Mouse (Mus musculus) lung, postnatal 0 days (tissue): ENCODE results near the gene Slc26a3. TPM values are rescaled to one million over a fixed set of nuclear protein-coding genes. Genes with fewer than 3 reads are reported as not detected.
A peak's percentile ranks its signal among the peaks of the same experiment; 100 is the strongest.

ENCODE experiments used
- ATAC-seq: fragments of 200-750 bp; cut with Nextera tagmentation; 2 replicates; pipeline ENCODE4 v1.8.0; 2017; ENCODE audit warnings: moderate library complexity
- DNase-seq: peaks from one replicate; pipeline ENCODE4 v3.0.0-alpha.2; 2016; ENCODE audit warnings: low spot score
- H3K27ac ChIP-seq: fragments of 300-500 bp; sonication (generic); 2 replicates; pipeline ENCODE4 v1.5.1; 2014; ENCODE audit warnings: antibody characterized with exemption, mild to moderate bottlenecking, low read length, mixed read lengths
- H3K27me3 ChIP-seq: fragments of 300-500 bp; sonication (generic); replicated peaks from 2 replicates; pipeline ENCODE4 v1.6.1; 2014; ENCODE audit warnings: low read length, mixed read lengths; ENCODE audit not compliant: insufficient read depth
- H3K36me3 ChIP-seq: fragments of 300-500 bp; sonication (generic); 2 replicates; pipeline ENCODE4 v1.6.1; 2014; ENCODE audit warnings: low read length, mixed read lengths; ENCODE audit not compliant: insufficient read depth
- H3K4me1 ChIP-seq: fragments of 300-500 bp; sonication (generic); 2 replicates; pipeline ENCODE4 v1.6.1; 2014; ENCODE audit warnings: antibody characterized with exemption, low read depth, low read length, mixed read lengths; ENCODE audit not compliant: insufficient read depth
- H3K4me2 ChIP-seq: fragments of 300-500 bp; sonication (generic); replicated peaks from 2 replicates; pipeline ENCODE4 v1.6.1; 2014; ENCODE audit warnings: low read depth, mild to moderate bottlenecking, low read length, moderate library complexity, mixed read lengths
- H3K4me3 ChIP-seq: fragments of 300-500 bp; sonication (generic); 2 replicates; pipeline ENCODE4 v1.5.1; 2014; ENCODE audit warnings: low read depth, low read length
- H3K9ac ChIP-seq: fragments of 300-500 bp; sonication (generic); replicated peaks from 2 replicates; pipeline ENCODE4 v1.6.1; 2014; ENCODE audit warnings: low read depth, mild to moderate bottlenecking
- H3K9me3 ChIP-seq: fragments of 300-500 bp; sonication (generic); 2 replicates; pipeline ENCODE4 v1.6.1; 2016; ENCODE audit warnings: low read length, mixed read lengths
- CTCF ChIP-seq: IDR thresholded peaks from 2 replicates; pipeline ENCODE4 v1.5.1; 2016; ENCODE audit warnings: antibody characterized with exemption, mild to moderate bottlenecking
- EP300 ChIP-seq: IDR thresholded peaks from 2 replicates; pipeline ENCODE4 v1.6.1; 2016; ENCODE audit warnings: antibody characterized with exemption, mild to moderate bottlenecking, control low read depth
- WGBS: fragments of 180-500 bp; shearing (Covaris S2); extraction: QIAGEN DNeasy Blood & Tissue Kit; methylation state at CpG from one replicate; pipeline ENCODE4 v1.1.7; 2014; 5-methylcytosine and 5-hydroxymethylcytosine counted together
- polyA plus RNA-seq: library from polyadenylated mRNA; unstranded; fragments of >200 nt; fragmentation: Nextera tagmentation; extraction: Ambion mirVana; gene quantifications from 2 replicates; pipeline ENCODE4 v1.2.1, GENCODE M21; 2015

The Slc26a3 gene
- polyA plus RNA-seq, 1 experiment from 2014 or later = not detected

DNA sequence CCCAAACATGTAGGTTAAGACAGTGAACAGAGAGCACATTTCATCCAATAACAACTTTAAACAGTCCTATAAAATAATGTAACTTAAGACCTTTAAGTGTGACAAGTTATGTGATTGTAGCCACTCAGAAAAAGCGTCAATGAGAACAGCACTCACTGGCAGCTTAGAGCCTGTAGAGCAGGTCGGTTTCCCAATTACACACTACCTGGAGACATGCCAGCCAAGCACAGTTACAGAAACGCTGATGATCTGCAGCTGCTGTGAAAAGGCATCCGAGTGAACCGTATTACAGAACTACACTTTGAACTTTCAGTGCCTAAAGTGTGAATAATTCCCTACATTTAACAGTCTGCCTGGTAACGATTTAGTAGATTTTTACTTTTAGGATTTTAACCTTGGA is 95.8 kb downstream of the Slc26a3 start:
- peak; percentile 77 for DNase-seq
- Histone ChIP-seq H3K9me3 (no peaks in the 10 kb centered on the region), H3K36me3 (peaks cover 14% of the 10 kb centered on the region; the same call in 1 of the 2 replicates), H3K4me1 (no peaks in the 10 kb centered on the region), H3K4me2 (no peak overlapping the region), H3K4me3 (no peak overlapping the region), H3K27me3 (no peaks in the 10 kb centered on the region), H3K9ac (no peak overlapping the region), H3K27ac (no peak overlapping the region)
- ATAC-seq = peak; percentile 44
- 38% methylated on average over 6 of the region's 6 CpGs for WGBS
- TF ChIP-seq CTCF = no peak
- TF ChIP-seq EP300 = no peak

DNA sequence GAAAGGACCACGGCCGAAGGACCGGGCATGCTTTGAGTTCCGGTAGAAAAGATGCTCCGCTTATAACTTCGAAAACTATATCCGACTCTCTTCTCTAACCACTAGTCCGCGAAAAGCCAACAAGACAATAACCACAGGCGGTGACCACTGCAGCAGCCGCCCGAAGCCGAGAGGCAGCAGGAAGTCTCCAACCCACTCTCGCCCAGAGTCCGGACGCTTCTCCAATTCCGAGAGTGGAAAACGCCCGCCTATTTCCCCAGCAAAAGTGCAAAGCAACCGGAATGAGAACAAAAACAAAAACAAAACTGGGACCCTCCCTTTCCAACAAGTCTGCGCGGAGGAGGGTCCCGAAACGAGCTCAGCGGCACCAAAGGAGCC is 108.3 kb downstream of the Slc26a3 start:
- Histone ChIP-seq H3K4me2 (peak overlapping the region; percentile 82), H3K27me3 (no peaks in the 10 kb centered on the region), H3K4me1 (peaks cover 3% of the 10 kb centered on the region; the same call in 1 of the 2 replicates), H3K36me3 (no peaks in the 10 kb centered on the region), H3K27ac (peak overlapping the region; percentile 82), H3K9me3 (no peaks in the 10 kb centered on the region), H3K4me3 (peak overlapping the region; percentile 92), H3K9ac (peak overlapping the region; percentile 63)
- peak; percentile 35 for DNase-seq
- no peak for ATAC-seq
- TF ChIP-seq EP300 = no peak
- no peak for TF ChIP-seq CTCF
- under 1% methylated on average over 25 of the region's 25 CpGs for WGBS

DNA sequence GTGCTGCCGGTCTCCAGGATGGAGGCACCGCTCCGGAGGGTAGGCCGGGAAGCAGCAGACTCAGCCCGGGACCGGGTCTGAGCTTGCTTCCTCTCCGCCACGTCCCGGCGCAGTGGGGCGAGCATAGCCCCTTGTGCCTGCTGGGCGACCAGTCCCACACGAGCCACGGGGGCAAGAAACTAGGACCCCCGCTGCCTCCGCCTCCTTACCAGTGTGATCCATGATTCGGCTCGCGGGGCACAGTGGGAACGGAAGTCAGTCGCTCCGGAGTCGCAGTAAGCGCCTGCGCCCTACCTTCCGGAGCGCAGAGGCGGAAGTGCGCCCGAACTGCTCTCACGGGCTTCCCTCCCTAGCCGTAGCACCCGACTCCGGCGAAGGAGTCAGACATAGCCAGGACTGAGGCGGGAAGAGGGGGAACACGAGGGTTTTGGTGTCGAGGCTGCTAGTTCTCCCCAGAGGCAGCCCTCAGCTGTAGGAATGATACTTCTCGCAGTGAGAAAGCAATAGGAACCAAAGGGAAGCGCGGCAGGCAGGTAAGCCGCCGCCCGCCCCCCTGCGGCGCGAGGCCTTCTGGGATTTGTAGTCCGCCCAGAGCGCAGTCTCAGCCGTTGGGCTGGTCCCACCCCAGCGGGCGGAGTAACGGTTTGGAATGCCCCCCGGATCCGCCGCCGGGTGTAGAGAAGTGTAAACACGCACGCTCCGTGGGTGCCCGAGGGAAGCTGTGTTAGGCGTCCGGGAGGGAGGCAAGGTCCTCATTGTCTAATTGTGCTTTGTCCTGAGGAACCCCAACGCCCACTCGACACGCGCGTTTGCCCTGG is 108.9 kb downstream of the Slc26a3 start, which contains the start of gene Cbll1:
Gene Cbll1, minus strand, starts transcription at position 303 of the 818 bp plus-strand sequence.
- under 1% methylated on average over 68 of the region's 68 CpGs for WGBS
- peak within 1 kb of the TSS; percentile 82 for H3K4me2 ChIP-seq
- peak within 1 kb of the TSS; percentile 92 for H3K4me3 ChIP-seq
- H3K36me3 ChIP-seq = no peaks in the 10 kb centered on the region
- ATAC-seq (peak; percentile 98), DNase-seq (peak; percentile 96)
- H3K9me3 ChIP-seq = no peaks in the 10 kb centered on the region
- H3K27me3 ChIP-seq = no peaks in the 10 kb centered on the region
- peak within 1 kb of the TSS; percentile 82 for H3K27ac ChIP-seq
- H3K9ac ChIP-seq = peak within 1 kb of the TSS; percentile 63
- TF ChIP-seq CTCF (peak; percentile 5; the same call in 1 of the 2 replicates), EP300 (no peak)
- peaks cover 3% of the 10 kb centered on the region; the same call in 1 of the 2 replicates for H3K4me1 ChIP-seq

DNA sequence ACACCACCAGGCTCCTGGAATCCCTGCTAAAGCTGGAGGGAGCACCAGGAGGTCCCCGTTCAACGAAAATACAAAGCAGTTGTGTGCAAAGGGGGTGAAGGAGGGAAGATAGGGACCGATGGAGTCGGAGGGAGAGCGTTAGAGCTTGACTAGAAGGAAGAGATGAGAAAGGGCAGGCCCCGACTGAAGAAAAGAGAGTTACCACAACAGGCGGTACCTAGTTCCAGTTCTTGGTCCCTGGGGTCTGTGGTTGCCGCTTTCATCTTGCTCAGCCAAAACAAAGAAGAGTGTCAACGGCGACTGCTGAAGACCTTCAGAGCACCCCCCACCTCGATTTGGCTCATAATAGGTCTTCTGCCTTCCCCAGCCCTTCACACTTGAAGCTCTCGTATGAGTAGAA is 109.5 kb downstream of the Slc26a3 start:
- TF ChIP-seq EP300 = no peak
- no peak for TF ChIP-seq CTCF
- H3K9me3 ChIP-seq = no peaks in the 10 kb centered on the region
- WGBS = 7% methylated on average over 12 of the region's 12 CpGs
- no peaks in the 10 kb centered on the region for H3K36me3 ChIP-seq
- peak overlapping the region; percentile 82 for H3K27ac ChIP-seq
- no peak for ATAC-seq
- H3K4me1 ChIP-seq = peaks cover 3% of the 10 kb centered on the region; the same call in 1 of the 2 replicates
- peak overlapping the region; percentile 92 for H3K4me3 ChIP-seq
- peak overlapping the region; percentile 63 for H3K9ac ChIP-seq
- no peak for DNase-seq
- peak overlapping the region; percentile 82 for H3K4me2 ChIP-seq
- H3K27me3 ChIP-seq = no peaks in the 10 kb centered on the region

DNA sequence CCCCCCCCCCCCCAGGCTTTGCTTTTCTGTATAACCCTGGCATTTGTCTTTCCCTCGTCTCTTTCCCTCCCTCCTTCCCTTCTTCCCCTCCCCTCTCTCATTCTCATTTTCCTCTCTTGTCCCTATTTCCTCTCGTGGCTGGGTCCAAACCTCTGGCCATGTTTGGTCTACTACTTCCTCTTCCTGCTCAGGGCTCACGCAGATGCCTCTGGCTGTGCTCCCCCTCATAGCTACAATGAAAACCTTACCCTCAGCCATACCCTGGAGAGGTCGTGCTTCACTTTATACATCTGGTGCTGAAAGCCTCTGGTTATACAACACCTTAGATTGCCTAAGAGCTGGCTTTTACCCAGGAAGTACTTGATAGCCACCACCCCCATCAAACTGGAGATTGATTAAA is 110.6 kb downstream of the Slc26a3 start:
- 31% methylated on average over 4 of the region's 4 CpGs for WGBS
- Histone ChIP-seq H3K9ac (no peak overlapping the region), H3K4me2 (no peak overlapping the region), H3K9me3 (no peaks in the 10 kb centered on the region), H3K4me3 (no peak overlapping the region), H3K27ac (no peak overlapping the region), H3K36me3 (no peaks in the 10 kb centered on the region), H3K27me3 (no peaks in the 10 kb centered on the region), H3K4me1 (peaks cover 3% of the 10 kb centered on the region; the same call in 1 of the 2 replicates)
- DNase-seq (no peak), ATAC-seq (no peak)
- no peak for TF ChIP-seq EP300
- TF ChIP-seq CTCF = no peak

DNA sequence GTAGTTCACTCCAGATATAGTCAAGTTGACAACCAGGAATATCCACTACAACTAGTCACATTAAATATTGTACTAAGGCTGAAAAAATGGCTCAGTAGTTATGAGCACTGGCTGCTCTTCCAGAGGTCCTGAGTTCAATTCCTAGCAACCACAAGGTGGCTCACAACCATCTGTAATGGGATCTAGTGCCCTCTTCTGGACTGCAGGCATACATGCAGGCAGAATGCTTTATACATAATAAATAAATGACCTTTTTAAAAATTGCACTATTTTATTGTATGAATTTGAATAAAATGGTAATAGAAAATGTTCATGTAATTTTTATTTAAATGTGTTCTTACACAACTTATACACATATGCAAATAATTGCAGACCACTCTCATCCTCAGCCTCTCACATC is 112.5 kb downstream of the Slc26a3 start:
- H3K9ac ChIP-seq = no peak overlapping the region
- no peaks in the 10 kb centered on the region for H3K27me3 ChIP-seq
- H3K9me3 ChIP-seq = no peaks in the 10 kb centered on the region
- TF ChIP-seq CTCF = peak; percentile 56
- TF ChIP-seq EP300 = no peak
- H3K27ac ChIP-seq = no peak overlapping the region
- H3K4me3 ChIP-seq = no peak overlapping the region
- H3K4me1 ChIP-seq = peaks cover 3% of the 10 kb centered on the region; the same call in 1 of the 2 replicates
- H3K36me3 ChIP-seq = no peaks in the 10 kb centered on the region
- no peak for ATAC-seq
- H3K4me2 ChIP-seq = no peak overlapping the region
- DNase-seq = no peak
